ENCODE assay signal across 22 mouse cellular contexts in genomic region chr6:149424748-149425147, GRCm38 (mm10). TPM values are rescaled to one million over a fixed set of nuclear protein-coding genes. Genes with fewer than 3 reads are reported as not detected.
DNase-seq lines count a peak whose midpoint lies in the region; ATAC-seq lines count a peak whose summit lies in the region.
"Had no signal": no experiment of that assay in that cellular context is flagged by ENCODE, and none has a peak within 500 bp of the region (broad histone marks: within the 10 kb centered on the region; RNA-seq: fewer than 3 reads in every experiment).

No protein-coding gene starts in this region.

- no peak overlapping the region for H3K4me2 ChIP-seq in forebrain, embryonic 14.5 days (ENCODE audit: low read length)
- H3K4me2 ChIP-seq in forebrain, embryonic 11.5 days (ENCODE audit: low read depth, low read length, severe bottlenecking), result no peak overlapping the region
- H3K4me2 ChIP-seq: embryonic facial prominence, embryonic 12.5 days; forebrain, embryonic 12.5 days; forebrain, embryonic 15.5 days had no signal

- no peak overlapping the region for H3K27ac ChIP-seq in forebrain, embryonic 14.5 days (ENCODE audit: low read depth, low read length)
- no peak overlapping the region for H3K27ac ChIP-seq in forebrain, embryonic 11.5 days (ENCODE audit: low read depth, low read length)
- H3K27ac ChIP-seq: embryonic facial prominence, embryonic 10.5 days; embryonic facial prominence, embryonic 12.5 days; forebrain, embryonic 12.5 days; forebrain, embryonic 15.5 days had no signal

- H3K4me1 ChIP-seq in forebrain, embryonic 14.5 days (ENCODE audit: control insufficient read depth, insufficient read depth, low read length), result no peaks in the 10 kb centered on the region
- no peaks in the 10 kb centered on the region for H3K4me1 ChIP-seq in forebrain, embryonic 11.5 days (replicated peaks; ENCODE audit: control insufficient read depth, insufficient read depth, low read length)
- H3K4me1 ChIP-seq: embryonic facial prominence, embryonic 10.5 days; embryonic facial prominence, embryonic 12.5 days; forebrain, embryonic 12.5 days; forebrain, embryonic 15.5 days had no signal

- ATAC-seq in cerebellum, adult (ENCODE audit: insufficient number of reproducible peaks, low FRiP score, low TSS enrichment), result peak; percentile 56; the same call in 1 of the 2 replicates
- ATAC-seq in forebrain, embryonic 14.5 days, result no peak
- no peak for ATAC-seq in forebrain, embryonic 11.5 days (replicated peaks; ENCODE audit: low FRiP score)
- ATAC-seq: activated CD4-positive, CD25-positive, alpha-beta regulatory T cell, adult 4 months; CD4-positive, CD25-positive, alpha-beta regulatory T cell, adult 4 months; forebrain, embryonic 15.5 days; forebrain, postnatal 0 days; Patski had no signal

- H3K27me3 ChIP-seq in forebrain, embryonic 14.5 days (replicated peaks; ENCODE audit: control insufficient read depth, insufficient read depth, low read length), result no peaks in the 10 kb centered on the region
- no peaks in the 10 kb centered on the region for H3K27me3 ChIP-seq in forebrain, embryonic 11.5 days (ENCODE audit: control insufficient read depth, insufficient read depth, low read length)
- H3K27me3 ChIP-seq: CH12.LX; embryonic facial prominence, embryonic 12.5 days; forebrain, embryonic 12.5 days; forebrain, embryonic 15.5 days; Patski had no signal

- no peaks in the 10 kb centered on the region for H3K9me3 ChIP-seq in forebrain, embryonic 14.5 days (replicated peaks; ENCODE audit: control insufficient read depth, low read length)
- H3K9me3 ChIP-seq in forebrain, embryonic 11.5 days (ENCODE audit: control insufficient read depth, low read length), result no peaks in the 10 kb centered on the region
- H3K9me3 ChIP-seq: embryonic facial prominence, embryonic 10.5 days; embryonic facial prominence, embryonic 12.5 days; forebrain, embryonic 12.5 days; forebrain, embryonic 15.5 days; G1E had no signal

- H3K36me3 ChIP-seq in forebrain, embryonic 14.5 days (ENCODE audit: control insufficient read depth, insufficient read depth, low read length), result no peaks in the 10 kb centered on the region
- no peaks in the 10 kb centered on the region for H3K36me3 ChIP-seq in forebrain, embryonic 11.5 days (ENCODE audit: control insufficient read depth, insufficient read depth, low read length)
- H3K36me3 ChIP-seq: embryonic facial prominence, embryonic 10.5 days; embryonic facial prominence, embryonic 12.5 days; forebrain, embryonic 12.5 days; forebrain, embryonic 15.5 days; G1E had no signal

- no peak overlapping the region for H3K9ac ChIP-seq in forebrain, embryonic 14.5 days (ENCODE audit: low read length)
- no peak overlapping the region for H3K9ac ChIP-seq in forebrain, embryonic 11.5 days (ENCODE audit: low read length)
- H3K9ac ChIP-seq: embryonic facial prominence, embryonic 12.5 days; forebrain, embryonic 12.5 days; forebrain, embryonic 15.5 days; forebrain, postnatal 0 days had no signal

- DNase-seq in cerebellum, adult 11-12 months, result no peak
- peak; percentile 33 for DNase-seq in forebrain, embryonic 14.5 days (ENCODE audit: low spot score)
- no peak for DNase-seq in forebrain, embryonic 11.5 days (ENCODE audit: low spot score)
- DNase-seq in layer of hippocampus, adult 9-11 months, result no peak
- DNase-seq: adrenal gland, adult 8-10 months; adrenal gland, postnatal 14 days; adrenal gland, postnatal 36 days; B cell, adult 2 months; cerebellum, adult 11 months; cerebellum, adult 9-11 months; cerebellum, postnatal 25 days; forebrain, postnatal 0 days had no signal

- no peak overlapping the region for H3K4me3 ChIP-seq in forebrain, embryonic 14.5 days (ENCODE audit: low read depth, low read length)
- no peak overlapping the region for H3K4me3 ChIP-seq in forebrain, embryonic 11.5 days (ENCODE audit: low read depth, low read length)
- H3K4me3 ChIP-seq: embryonic facial prominence, embryonic 10.5 days; embryonic facial prominence, embryonic 12.5 days; forebrain, embryonic 12.5 days; forebrain, embryonic 15.5 days had no signal

RNA-seq across cellular contexts. Expression of gene Bicd1, which starts 16.1 kb away (rescaled TPM):
- 17.9 and 24.3 TPM in 2 replicates for polyA plus RNA-seq in forebrain, embryonic 14.5 days (2014; fragmentation: Nextera tagmentation; extraction: Ambion mirVana)
- polyA plus RNA-seq in forebrain, embryonic 11.5 days (2014; fragmentation: Nextera tagmentation; extraction: Ambion mirVana), result 19.5 and 22.4 TPM in 2 replicates
